Mouse (Mus musculus) NIH3T3 (cell line): ENCODE measurements around the gene Sox12.

Source experiments
- DNase-seq: peaks from one replicate; pipeline ENCODE4 v3.0.0-alpha.2; 2012; ENCODE audit warnings: low read depth

Gene Sox12

GRCm38 (mm10) chr2:152399122-152399542 lies 1.3 kb upstream of the Sox12 start:
- DNase-seq, result no peak

DNA sequence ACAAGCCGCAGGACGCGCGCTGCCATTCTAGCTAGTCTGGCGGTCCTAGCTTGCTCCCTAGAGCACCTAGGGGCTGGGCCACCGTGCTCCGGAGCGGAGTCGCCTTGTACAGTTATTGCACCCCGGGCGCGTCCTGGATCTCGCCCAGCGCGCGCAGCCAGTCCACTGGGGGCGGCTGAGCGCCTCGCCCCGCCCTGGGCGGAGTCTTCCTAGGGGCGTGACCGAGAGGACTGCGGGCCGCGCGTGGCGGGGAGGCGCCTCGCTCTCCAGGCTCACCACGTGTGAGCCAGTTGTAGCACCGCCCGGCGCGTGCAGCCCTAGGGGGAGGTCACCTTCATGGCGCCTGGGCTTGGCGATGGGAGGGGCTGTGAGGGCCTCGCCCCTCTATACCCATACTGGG lies 828 bp upstream of the Sox12 start:
- DNase-seq, result peak; percentile 96

GRCm38 (mm10) chr2:152397004-152397589 lies 766 bp downstream of the Sox12 start:
- DNase-seq, result peak; percentile 91

GRCm38 (mm10) chr2:152396110-152397003 lies 1.5 kb downstream of the Sox12 start:
- peak; percentile 98 for DNase-seq

GRCm38 (mm10) chr2:152395271-152395920 lies 2.5 kb downstream of the Sox12 start:
- DNase-seq, result no peak

DNA sequence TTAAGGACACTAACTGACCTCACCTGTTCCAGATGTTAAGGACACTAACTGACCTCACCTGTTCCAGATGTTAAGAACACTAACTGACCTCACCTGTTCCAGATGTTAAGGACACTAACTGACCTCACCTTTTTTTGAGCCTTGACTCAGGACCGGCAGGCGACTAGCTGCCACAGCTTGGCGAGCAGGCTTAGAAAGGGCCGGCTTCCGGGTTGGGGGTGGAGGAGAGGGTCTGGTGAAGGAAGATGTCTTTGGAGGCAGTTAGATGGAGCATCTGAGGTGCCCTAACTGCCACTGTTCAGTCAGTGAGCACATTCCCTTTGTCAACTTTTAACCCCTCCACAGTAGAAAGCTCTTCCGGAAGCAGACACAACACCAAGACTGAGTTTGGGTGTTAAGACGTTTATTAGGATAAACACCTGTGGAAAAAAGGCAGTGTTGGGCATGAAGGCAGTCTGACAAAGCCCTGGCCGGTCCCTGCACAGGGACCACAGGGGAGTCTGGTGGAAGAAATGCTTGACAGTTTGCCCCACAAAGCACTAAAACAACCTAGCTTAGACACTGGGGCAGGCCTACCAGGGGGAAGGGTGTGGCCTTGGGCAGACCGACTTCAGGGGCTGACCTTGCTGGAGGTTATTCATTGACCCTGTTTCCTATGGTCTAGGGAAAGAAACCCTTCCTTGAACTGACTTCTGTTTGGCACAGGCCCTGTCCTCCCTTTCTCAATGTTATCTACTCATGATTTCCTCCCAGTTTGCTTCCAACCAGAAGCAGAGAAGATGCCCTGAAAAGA lies 4.4 kb downstream of the Sox12 start:
- no peak for DNase-seq

DNA sequence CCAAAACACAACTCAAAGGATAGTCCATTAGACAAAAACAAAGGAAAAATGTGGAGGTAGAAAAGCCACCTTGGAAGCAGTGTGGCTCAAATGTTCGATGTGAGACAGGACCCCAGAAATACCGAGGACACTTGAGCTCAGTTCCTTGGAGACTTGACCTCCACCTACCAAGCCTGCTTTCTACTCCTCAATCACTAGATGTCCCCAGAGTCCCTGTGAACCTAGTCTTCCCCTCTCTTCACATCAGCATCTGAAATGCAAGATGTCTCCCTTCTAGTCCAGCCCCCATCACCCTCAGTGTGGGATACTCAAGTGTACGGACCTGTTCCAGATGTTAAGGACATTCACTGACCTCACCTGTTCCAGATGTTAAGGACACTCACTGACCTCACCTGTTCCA lies 5.1 kb downstream of the Sox12 start:
- peak; percentile 71 for DNase-seq

DNA sequence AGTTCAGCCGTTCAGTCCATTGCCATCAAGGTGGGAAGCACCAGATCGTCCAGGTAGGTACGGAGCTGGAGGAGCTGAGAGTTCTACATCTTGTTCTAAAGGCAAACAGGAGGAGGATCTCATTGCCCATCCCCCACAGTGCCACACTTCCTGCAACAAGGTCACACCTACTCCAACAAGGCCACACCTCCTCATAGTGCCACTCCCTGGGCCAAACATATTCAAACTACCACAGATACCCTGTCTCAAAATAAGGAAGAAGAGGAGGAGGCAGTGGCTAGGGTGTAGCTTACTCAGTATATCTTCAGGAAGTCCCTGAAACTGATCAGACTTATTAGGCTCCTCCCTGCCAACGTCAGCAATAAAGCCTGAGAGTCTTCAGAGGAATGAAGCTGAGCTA lies 13.7 kb downstream of the Sox12 start:
- no peak for DNase-seq

DNA sequence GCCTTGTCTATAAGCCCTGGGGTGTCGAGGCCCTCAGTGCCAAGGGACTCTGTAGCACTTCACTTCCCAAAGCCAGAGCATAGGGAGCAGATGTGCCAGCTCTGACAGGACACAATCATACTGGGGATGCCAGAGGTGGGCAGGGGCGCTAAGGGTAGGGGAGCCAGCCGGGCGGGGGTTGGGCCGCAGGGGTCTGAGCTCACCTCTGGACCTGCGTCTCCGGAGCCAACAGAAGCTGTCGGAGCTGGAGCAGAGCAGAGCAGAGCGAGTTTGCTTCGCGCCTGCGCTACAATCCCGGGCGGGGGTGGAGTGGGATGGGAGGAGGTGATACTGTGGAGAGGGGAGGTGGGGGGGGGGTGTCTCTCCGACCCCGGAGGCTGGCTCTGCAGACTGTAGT lies 21.5 kb downstream of the Sox12 start, which contains the start of gene Nrsn2:
Nrsn2 (minus strand) TSS at position 294 of the 397 bp plus-strand sequence.
- DNase-seq, result no peak

GRCm38 (mm10) chr2:152375652-152376344 lies 22.1 kb downstream of the Sox12 start:
- no peak for DNase-seq

- no peak for DNase-seq
These were observed 24.3 kb downstream of the Sox12 start for GRCm38 (mm10) chr2:152373547-152373946.

DNA sequence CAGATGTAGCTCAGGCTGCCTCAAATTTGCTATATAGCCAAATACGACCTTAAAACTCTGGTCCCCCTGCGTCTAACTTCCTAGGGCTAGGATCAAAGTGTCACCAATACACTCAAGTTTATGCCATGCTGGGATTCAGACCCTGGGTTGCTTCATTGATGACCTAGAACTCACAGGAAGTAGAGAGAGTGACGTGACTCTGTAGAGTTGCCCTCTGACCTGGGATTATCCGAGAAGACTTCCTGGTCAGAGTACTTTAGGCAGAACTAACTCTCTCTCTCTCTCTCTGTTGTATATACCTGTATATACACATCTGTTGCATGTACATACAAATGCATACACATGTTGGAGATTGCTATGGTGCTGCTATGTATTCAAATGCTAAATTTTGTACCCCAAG lies 25.2 kb downstream of the Sox12 start:
- no peak for DNase-seq

DNA sequence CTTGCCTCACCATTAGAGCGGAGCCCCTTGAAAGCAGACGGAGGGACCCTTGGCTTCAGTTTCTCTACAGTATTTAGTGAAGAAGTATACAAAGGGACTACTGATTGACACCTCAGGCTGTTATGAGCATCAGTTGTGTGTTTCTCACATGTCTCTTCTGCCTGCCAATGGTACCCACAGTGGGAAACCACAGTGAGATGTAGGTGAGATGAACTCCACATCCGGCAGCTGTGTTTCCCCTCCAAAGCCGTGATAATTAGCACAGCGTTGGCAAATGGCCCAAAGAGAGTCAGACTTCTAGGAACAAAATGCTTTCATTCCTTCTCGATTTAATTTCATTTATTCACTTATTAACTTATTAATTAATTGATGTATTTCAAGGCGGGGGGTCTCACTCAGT lies 25.8 kb downstream of the Sox12 start:
- no peak for DNase-seq

DNA sequence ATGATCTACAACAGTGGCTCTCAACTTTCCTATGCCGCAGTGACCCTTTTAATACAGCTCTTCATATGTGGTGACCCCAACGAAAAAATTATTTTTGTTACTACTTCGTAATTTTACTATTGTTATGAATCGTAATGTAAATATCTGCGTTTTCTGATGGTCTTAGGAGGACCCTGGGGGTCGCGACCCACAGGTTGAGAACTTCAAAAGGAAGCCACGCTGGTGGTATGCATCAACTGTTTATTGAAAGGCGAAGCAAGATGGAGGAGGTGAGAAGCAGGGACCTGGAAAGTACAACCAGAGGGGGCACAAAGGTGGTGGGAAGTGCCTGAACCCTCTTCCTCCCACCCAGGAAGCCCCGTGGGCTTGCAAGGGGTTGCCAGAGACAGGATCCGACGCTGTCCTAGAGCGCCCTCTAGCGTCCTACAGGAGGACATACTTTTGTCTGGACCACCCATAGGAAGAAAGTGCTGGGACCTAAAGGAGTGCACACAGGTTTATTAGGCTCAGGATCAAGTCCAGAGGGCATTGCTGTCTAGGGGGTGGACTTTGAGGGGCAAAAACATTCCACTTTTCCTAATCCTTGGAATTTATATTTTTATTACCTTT lies 29.2 kb downstream of the Sox12 start:
- DNase-seq, result peak; percentile 87

GRCm38 (mm10) chr2:152367917-152368316 lies 29.9 kb downstream of the Sox12 start:
- no peak for DNase-seq

- peak; percentile 95 for DNase-seq
These were observed 34.4 kb downstream of the Sox12 start for GRCm38 (mm10) chr2:152363245-152364147.

DNA sequence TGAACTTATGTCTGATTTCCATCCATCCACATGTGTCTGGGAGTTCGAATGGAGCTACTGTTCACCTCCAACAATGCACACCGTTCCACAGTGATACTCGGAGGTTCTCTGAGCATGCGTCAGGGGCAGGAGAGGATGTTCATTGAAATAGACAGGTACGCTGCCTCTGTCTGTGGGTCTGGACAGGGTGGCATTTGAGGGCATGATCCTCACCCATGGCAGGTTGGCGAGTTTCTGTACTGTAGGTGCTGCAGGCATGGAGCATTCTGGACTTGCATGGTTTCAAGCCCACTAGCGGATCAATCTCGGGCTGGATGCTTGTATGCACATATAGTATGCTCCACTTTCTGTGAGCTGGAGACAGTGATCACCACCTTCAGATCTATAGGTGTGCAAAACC lies 36.7 kb downstream of the Sox12 start:
- DNase-seq, result no peak

DNA sequence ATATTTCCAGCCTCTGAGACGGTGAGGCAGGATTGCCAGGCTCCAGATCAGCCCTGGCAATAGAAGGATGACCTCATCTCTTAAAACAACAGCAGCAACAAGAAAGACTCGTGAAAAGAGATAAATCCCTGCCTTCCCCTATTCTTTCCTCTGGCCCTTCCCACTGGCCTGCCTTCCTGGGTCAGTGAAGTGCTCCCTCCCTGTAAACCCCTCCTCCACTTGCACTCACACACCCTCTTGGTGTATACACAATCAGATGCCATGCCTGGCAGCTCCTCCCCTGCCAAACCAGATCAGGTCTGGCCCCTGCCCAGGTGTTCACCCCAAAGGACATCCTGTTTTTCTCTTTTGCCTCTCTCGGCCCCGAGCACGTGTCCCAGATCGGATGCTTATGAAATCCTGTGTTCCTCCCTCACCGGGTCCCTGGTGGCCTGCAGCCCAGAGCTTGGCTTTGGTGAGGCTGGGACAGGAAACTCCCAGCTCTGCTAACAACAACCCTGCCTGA lies 37.5 kb downstream of the Sox12 start:
- DNase-seq, result no peak

GRCm38 (mm10) chr2:152359616-152360015 lies 38.2 kb downstream of the Sox12 start:
- no peak for DNase-seq

GRCm38 (mm10) chr2:152358977-152359376 lies 38.9 kb downstream of the Sox12 start:
- DNase-seq, result peak; percentile 28
